Mouse (Mus musculus) liver, embryonic 11.5 days (tissue): ENCODE results near the gene Spem2. TPM values are rescaled to one million over a fixed set of nuclear protein-coding genes. Genes with fewer than 3 reads are reported as not detected.

Experiments used
- ATAC-seq: fragments of 200-750 bp; cut with Nextera tagmentation; replicated peaks from 2 replicates; pipeline ENCODE4 v1.8.0; 2017; ENCODE audit warnings: moderate number of reproducible peaks, mild to moderate bottlenecking, moderate TSS enrichment, moderate library complexity; ENCODE audit not compliant: low FRiP score
- DNase-seq: peaks from one replicate; pipeline ENCODE4 v3.0.0-alpha.2; 2017; ENCODE audit warnings: low spot score
- H3K27ac ChIP-seq: fragments of 300-500 bp; sonication (generic); 2 replicates; pipeline ENCODE4 v1.5.1; 2014; ENCODE audit warnings: mild to moderate bottlenecking, low read depth, low read length, control low read depth
- H3K27me3 ChIP-seq: fragments of 300-500 bp; sonication (generic); replicated peaks from 2 replicates; pipeline ENCODE4 v1.6.1; 2014; ENCODE audit warnings: low read length, mixed read lengths; ENCODE audit not compliant: control insufficient read depth, insufficient read depth
- H3K36me3 ChIP-seq: fragments of 300-500 bp; sonication (generic); 2 replicates; pipeline ENCODE4 v1.6.1; 2014; ENCODE audit warnings: mild to moderate bottlenecking, low read length, moderate library complexity, mixed read lengths; ENCODE audit not compliant: control insufficient read depth, insufficient read depth
- H3K4me1 ChIP-seq: fragments of 300-500 bp; sonication (generic); replicated peaks from 2 replicates; pipeline ENCODE4 v1.6.1; 2014; ENCODE audit warnings: low read length, mixed read lengths; ENCODE audit not compliant: control insufficient read depth, insufficient read depth
- H3K4me2 ChIP-seq: fragments of 300-500 bp; sonication (generic); 2 replicates; pipeline ENCODE4 v1.6.1; 2014; ENCODE audit warnings: mild to moderate bottlenecking, control low read depth, moderate library complexity
- H3K4me3 ChIP-seq: fragments of 300-500 bp; sonication (generic); 2 replicates; pipeline ENCODE4 v1.5.1; 2014; ENCODE audit warnings: low read depth, low read length, control low read depth
- H3K9ac ChIP-seq: fragments of 300-500 bp; sonication (generic); 2 replicates; pipeline ENCODE4 v1.6.1; 2014; ENCODE audit warnings: low read depth, low read length, control low read depth
- H3K9me3 ChIP-seq: fragments of 300-500 bp; sonication (generic); 2 replicates; pipeline ENCODE4 v1.6.1; 2016; ENCODE audit warnings: low read length, inconsistent platforms, mixed read lengths; ENCODE audit not compliant: control insufficient read depth
- WGBS: fragments of 180-500 bp; shearing (Covaris S2); extraction: QIAGEN DNeasy Blood & Tissue Kit; methylation state at CpG from one replicate; pipeline ENCODE4 v1.1.7; 2014; 5-methylcytosine and 5-hydroxymethylcytosine counted together
- polyA plus RNA-seq: library from polyadenylated mRNA; unstranded; fragments of >200 nt; fragmentation: Nextera tagmentation; extraction: Ambion mirVana; gene quantifications from 2 replicates; pipeline ENCODE4 v1.2.1, GENCODE M21; 2014

Spem2 gene
- polyA plus RNA-seq, 1 experiment from 2014 or later = not detected

DNA sequence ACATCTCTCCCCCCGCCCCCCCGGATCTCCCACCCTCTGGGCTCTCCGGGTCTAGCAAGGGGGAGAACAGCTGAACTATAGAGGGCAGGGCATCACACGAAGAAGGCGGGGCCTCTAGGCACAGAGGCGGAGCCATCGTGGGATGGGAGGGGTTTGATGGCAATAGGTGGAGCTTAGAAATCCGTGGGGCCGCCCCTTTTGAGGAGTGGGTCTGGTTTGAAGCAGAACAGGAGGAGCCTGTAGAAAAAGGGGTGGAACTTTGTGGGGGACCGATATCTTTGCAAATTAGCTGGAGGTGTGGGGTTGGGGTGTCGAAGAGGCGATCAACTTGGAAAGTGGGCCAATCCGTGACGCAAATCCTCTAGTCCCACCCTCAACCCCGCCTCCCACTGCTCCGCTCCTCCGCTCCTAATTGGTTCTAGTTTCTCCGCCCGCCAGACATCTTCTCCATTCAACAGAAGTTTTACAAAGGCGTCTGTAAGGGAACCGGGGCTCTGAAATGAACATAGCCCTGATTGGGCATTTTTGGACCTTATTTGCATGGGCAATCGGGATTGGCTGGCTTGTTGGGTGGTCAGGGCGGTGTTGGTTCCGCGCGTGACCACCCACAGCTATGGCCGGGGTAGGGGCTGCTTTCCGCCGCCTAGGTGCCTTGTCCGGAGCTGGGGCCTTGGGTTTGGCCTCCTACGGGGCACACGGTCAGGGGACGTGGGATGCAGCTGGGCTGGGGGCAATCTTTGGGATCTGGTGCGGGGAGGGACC, 19.9 kb upstream of the Spem2 start, which contains the start of gene Tmem256:
TSS of gene Tmem256 (plus strand) at position 563 of the 762 bp plus-strand sequence.
- H3K36me3 ChIP-seq = no peaks in the 10 kb centered on the region; the same call in 1 of the 2 replicates
- peak; percentile 95 for DNase-seq
- H3K4me3 ChIP-seq = peak within 1 kb of the TSS; percentile 76
- peak within 1 kb of the TSS; percentile 78 for H3K27ac ChIP-seq
- ATAC-seq = peak; percentile 89
- H3K9ac ChIP-seq = peak within 1 kb of the TSS; percentile 80
- under 1% methylated on average over 34 of the region's 34 CpGs for WGBS
- peak within 1 kb of the TSS; percentile 96 for H3K4me2 ChIP-seq
- H3K4me1 ChIP-seq = peaks cover 43% of the 10 kb centered on the region
- H3K27me3 ChIP-seq = peaks cover 39% of the 10 kb centered on the region
- H3K9me3 ChIP-seq = no peaks in the 10 kb centered on the region

DNA sequence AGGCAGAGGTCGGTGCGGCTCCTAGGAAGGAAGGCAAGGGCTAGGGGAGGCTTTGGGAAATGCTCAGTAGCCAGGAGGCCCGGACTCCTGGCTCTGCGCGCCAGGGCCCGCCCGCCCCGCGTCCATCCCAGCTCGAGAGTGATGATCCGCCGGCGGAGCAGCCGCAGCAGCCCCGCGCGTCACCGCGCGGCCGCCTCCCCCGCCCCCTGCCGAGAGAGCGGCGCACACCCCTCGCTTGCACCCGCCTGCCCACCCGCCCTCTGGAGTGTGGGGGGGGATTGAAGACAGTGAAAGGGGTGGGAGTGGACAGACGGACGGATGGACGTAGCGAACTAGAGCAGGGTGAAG, 19.3 kb upstream of the Spem2 start, which contains the start of gene Nlgn2:
TSS of gene Nlgn2 (minus strand) at position 181 of the 348 bp plus-strand sequence.
- DNase-seq (no peak), ATAC-seq (peak; percentile 55)
- peak within 1 kb of the TSS; percentile 96 for H3K4me2 ChIP-seq
- H3K4me1 ChIP-seq = peaks cover 41% of the 10 kb centered on the region
- H3K9ac ChIP-seq = peak within 1 kb of the TSS; percentile 80
- no peaks in the 10 kb centered on the region; the same call in 1 of the 2 replicates for H3K36me3 ChIP-seq
- no peaks in the 10 kb centered on the region for H3K9me3 ChIP-seq
- H3K27me3 ChIP-seq = peaks cover 40% of the 10 kb centered on the region
- 0% methylated on average over 32 of the region's 32 CpGs for WGBS
- H3K4me3 ChIP-seq = peak within 1 kb of the TSS; percentile 76
- peak within 1 kb of the TSS; percentile 78 for H3K27ac ChIP-seq

DNA sequence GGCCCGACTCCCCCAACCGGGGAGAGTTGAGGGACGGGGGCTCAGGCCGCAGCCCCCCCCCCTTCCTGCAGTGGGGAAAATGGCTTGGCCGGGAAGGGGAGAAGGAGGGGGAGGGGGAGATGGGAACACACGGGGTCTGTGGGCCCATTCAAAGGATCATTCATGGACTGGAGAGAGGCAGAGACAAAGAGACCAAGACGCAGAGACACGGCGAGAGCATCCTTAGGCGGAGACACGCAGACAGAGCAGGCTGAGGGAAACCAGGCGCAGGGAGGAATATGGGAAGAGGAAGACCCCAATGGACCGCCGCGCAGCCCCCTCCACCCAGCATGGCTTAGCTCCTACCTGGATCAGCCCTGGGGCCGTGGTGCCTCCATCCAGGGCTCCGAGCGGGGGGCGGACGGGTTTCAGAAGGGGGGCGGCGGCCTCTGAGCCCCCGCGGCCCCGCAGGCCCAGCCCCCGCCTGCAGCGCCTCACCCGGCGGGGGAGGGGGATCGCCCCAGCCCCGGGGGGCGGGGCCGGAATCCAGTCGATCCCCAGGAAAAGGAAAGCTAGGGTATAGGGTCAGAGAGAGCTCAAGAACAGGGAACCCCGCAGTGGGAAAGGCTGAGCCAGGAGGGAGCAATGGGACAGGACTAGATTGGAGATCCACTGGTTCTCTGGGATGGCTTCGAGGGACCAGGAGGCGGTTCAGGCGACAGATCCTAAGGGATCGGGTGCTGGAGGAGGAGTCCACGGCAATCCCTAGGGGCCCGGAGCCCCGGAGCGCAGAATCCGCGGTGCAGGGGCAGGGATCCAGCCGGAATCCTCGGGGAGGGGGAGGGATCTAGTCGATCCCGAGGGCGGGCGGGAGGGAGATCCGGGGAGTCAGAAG, 18.7 kb upstream of the Spem2 start:
- H3K27ac ChIP-seq = peak overlapping the region; percentile 62
- ATAC-seq (no peak), DNase-seq (peak; percentile 63)
- peak overlapping the region; percentile 76 for H3K4me3 ChIP-seq
- H3K4me2 ChIP-seq = peak overlapping the region; percentile 96
- H3K9ac ChIP-seq = peak overlapping the region; percentile 61
- peaks cover 40% of the 10 kb centered on the region for H3K27me3 ChIP-seq
- WGBS = 3% methylated on average over 49 of the region's 52 CpGs
- peaks cover 40% of the 10 kb centered on the region for H3K4me1 ChIP-seq
- H3K36me3 ChIP-seq = no peaks in the 10 kb centered on the region; the same call in 1 of the 2 replicates
- no peaks in the 10 kb centered on the region for H3K9me3 ChIP-seq

DNA sequence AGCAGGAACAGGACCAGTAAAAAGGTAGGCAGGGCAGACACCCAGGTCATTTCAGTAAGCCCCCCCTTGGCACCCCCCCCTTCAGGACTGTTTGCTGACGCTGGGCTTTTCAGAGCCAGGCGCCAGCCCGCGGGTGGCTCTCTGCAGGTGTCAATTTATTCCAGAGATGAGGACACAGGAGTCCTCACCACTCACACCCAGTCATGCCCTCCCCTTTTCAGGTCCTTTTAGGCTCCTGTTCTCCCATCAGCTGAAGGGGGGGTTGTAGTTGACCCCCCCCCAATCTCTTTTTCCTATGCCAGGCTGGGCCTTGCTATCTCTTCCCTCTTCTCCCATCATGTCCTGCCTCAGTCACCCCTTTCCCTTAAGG, 17.7 kb upstream of the Spem2 start:
- Histone ChIP-seq H3K4me3 (peak overlapping the region; percentile 76), H3K4me1 (peaks cover 40% of the 10 kb centered on the region), H3K27ac (no peak overlapping the region), H3K9ac (no peak overlapping the region), H3K9me3 (no peaks in the 10 kb centered on the region), H3K27me3 (peaks cover 40% of the 10 kb centered on the region), H3K4me2 (peak overlapping the region; percentile 96), H3K36me3 (no peaks in the 10 kb centered on the region; the same call in 1 of the 2 replicates)
- no peak for ATAC-seq
- WGBS = 9% methylated on average over 4 of the region's 4 CpGs
- no peak for DNase-seq

DNA sequence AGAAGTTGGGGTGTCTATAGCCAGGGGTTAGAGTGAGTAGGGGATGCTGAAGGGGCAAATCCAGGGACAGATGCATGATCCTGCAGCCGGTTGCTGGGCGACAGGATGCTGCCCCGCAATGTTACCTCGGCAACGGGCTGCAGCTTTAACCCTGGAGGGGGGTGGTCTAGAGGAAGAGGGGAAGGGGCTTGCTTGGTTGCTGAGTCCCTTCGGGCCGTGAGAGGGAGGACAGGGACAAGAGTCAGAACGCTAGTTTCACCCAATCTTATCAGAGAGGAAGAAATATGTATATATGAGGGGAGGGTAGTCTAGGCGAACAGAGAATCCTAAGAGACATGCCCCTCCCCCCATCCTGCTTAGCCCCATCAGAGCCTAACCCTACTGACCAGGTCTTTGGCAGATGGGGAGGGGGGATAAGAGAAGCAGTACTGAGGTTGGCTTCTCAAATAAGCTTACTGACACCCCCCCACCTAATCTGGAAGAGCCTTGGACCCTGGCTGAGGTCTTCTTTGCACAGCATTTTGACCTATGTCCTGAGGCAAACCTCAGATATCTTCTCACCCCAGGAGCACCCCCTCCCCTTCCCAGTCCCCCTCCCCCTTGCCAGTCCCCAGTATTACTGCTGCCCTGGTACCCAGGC, 17.2 kb upstream of the Spem2 start:
- WGBS = 16% methylated on average over 9 of the region's 9 CpGs
- H3K27me3 ChIP-seq = peaks cover 40% of the 10 kb centered on the region
- no peaks in the 10 kb centered on the region for H3K9me3 ChIP-seq
- H3K4me1 ChIP-seq = peaks cover 40% of the 10 kb centered on the region
- no peak overlapping the region for H3K27ac ChIP-seq
- H3K36me3 ChIP-seq = no peaks in the 10 kb centered on the region; the same call in 1 of the 2 replicates
- DNase-seq = no peak
- no peak overlapping the region for H3K9ac ChIP-seq
- H3K4me2 ChIP-seq = peak overlapping the region; percentile 96
- H3K4me3 ChIP-seq = peak overlapping the region; percentile 53; the same call in 1 of the 2 replicates
- no peak for ATAC-seq

DNA sequence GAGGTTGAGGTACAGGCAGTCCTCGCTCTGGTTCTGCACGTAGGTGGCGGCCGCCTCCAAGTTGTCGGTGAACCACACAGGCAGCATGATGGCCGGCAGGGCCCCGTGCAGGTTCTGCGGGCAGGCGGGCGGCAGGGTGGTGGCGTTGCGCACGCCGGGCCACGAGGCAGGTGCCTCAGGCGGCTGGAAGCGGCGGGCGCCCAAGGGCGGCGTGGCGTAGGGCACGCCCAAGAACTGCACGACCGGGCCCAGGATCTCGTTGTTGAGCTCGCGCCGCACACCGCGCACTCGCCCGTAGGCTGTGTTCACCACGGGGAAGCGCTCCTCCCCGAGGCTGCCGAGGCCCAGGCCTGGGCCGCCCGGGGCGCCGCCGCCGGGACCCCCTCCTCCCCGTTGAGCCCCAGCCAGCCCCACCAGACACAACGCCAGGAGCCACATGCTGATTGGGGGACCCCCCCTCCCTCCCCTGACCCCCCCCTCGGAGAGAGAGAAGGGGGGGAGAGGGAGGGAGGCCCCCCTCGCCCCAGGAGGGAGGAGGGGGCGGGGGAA, 15.8 kb upstream of the Spem2 start:
- Histone ChIP-seq H3K27me3 (peaks cover 40% of the 10 kb centered on the region), H3K4me1 (peaks cover 35% of the 10 kb centered on the region), H3K36me3 (no peaks in the 10 kb centered on the region; the same call in 1 of the 2 replicates), H3K27ac (no peak overlapping the region), H3K4me2 (peak overlapping the region; percentile 81), H3K4me3 (peak overlapping the region; percentile 53), H3K9me3 (no peaks in the 10 kb centered on the region), H3K9ac (peak overlapping the region; percentile 74)
- ATAC-seq (peak; percentile 13; the same call in 1 of the 2 replicates), DNase-seq (peak; percentile 62)
- WGBS = 4% methylated on average over 43 of the region's 48 CpGs

DNA sequence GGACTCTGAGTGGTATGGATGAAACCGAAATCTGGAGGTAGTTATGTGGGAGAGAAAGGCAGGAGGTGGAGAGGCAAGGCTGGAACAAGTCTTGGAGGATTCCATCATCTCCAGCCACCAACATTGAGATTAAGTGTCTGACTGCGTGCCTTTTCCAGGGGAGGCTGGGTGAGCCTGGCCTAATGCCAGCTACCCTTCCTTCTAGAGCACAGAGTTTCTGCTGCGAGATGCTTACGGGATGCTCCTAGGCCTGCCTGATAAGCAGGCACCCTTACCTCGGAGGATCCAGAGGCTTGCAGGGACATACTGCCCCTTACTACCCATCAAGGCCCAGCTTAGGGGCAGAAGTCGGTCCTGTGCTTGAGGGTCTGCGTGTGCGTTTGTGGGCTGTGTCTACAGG, 15.3 kb upstream of the Spem2 start:
- H3K27me3 ChIP-seq = peaks cover 40% of the 10 kb centered on the region
- peak overlapping the region; percentile 53 for H3K4me3 ChIP-seq
- H3K4me2 ChIP-seq = peak overlapping the region; percentile 81
- H3K27ac ChIP-seq = no peak overlapping the region
- H3K9ac ChIP-seq = peak overlapping the region; percentile 74
- no peaks in the 10 kb centered on the region; the same call in 1 of the 2 replicates for H3K36me3 ChIP-seq
- 49% methylated on average over 8 of the region's 8 CpGs for WGBS
- ATAC-seq (no peak), DNase-seq (no peak)
- no peaks in the 10 kb centered on the region for H3K9me3 ChIP-seq
- H3K4me1 ChIP-seq = peaks cover 34% of the 10 kb centered on the region

DNA sequence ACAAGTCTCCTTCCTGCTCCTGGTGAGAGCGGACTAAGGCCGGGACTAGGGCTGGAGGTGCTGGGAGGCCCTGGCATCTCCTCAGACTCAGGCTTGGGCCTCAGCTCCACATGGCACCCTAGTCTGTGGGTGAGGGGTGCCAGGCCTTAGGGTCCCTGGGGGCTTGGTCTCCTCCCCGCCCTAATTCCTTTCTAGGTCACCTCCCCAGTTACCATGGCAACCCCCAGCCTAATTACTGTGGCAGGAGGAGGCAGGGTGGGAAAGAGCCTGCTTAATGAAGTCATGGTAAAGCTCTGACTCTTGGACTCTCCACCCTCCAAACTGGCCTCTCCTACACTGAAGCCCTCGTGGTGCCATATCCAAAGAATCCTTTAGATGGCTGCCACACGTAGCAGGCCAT, 10.6 kb upstream of the Spem2 start:
- 77% methylated on average over 5 of the region's 5 CpGs for WGBS
- Histone ChIP-seq H3K4me2 (no peak overlapping the region), H3K9me3 (no peaks in the 10 kb centered on the region), H3K27ac (no peak overlapping the region), H3K27me3 (peaks cover 8% of the 10 kb centered on the region), H3K36me3 (peaks cover 14% of the 10 kb centered on the region), H3K9ac (no peak overlapping the region), H3K4me1 (peaks cover 4% of the 10 kb centered on the region), H3K4me3 (no peak overlapping the region)
- DNase-seq = no peak
- no peak for ATAC-seq
